Mouse (Mus musculus): Measurements from ENCODE around the gene Grin3b. TPM values are rescaled to one million over a fixed set of nuclear protein-coding genes. Genes with fewer than 3 reads are reported as not detected.

Gene Grin3b
- total and polyA plus RNA-seq, 2 experiments from 2014 or later = 0.14 to 0.18 TPM

DNA sequence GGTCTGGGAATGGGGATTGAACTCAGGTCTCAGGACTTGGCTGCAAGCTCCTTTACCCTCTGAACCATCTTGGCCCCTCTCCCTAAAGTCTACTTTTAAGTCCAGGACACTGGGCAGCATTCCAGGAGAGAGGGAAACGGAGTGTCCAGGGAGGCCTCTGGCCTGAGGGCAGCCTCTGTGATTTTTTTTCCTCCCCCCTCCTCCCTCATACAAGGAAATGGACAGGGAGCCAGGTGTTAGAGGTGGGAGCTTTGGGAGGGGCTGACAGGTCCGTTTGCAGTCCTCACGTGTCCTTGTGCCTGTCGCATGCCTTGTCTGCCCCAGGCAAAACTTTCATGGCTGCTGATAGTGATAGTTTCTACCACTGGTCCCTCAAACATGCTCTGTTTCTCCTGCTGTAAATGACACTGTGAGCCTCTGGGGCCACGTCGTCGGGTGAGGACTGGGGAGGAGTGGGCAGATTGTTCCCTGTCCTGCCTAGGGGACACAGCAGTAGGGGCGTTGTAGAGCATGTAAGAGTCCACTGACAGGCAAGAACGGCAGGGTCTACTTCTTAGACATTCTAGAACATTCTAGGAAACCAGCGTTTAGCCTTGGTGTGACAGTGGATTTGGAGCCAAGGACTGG is 34.1 kb upstream of the Grin3b start:
- WGBS = 76% methylated on average over 10 of the region's 10 CpGs
- Histone ChIP-seq H3K9me3 (ENCODE audit: low read length) (no peaks in the 10 kb centered on the region), H3K4me3 (ENCODE audit: low read depth, low read length) (no peak overlapping the region), H3K4me2 (ENCODE audit: low read depth) (no peak overlapping the region), H3K27ac (ENCODE audit: low read depth, low read length) (no peak overlapping the region), H3K4me1 (ENCODE audit: insufficient read depth) (no peaks in the 10 kb centered on the region), H3K36me3 (ENCODE audit: insufficient read depth) (peaks cover 8% of the 10 kb centered on the region; the same call in 1 of the 2 replicates), H3K27me3 (ENCODE audit: insufficient read depth, low read length) (no peaks in the 10 kb centered on the region), H3K9ac (no peak overlapping the region)
- no peak for ATAC-seq
- DNase-seq = no peak
- no peak for TF ChIP-seq CTCF (IDR thresholded peaks at IDR 0.05; ENCODE audit: low read depth)

DNA sequence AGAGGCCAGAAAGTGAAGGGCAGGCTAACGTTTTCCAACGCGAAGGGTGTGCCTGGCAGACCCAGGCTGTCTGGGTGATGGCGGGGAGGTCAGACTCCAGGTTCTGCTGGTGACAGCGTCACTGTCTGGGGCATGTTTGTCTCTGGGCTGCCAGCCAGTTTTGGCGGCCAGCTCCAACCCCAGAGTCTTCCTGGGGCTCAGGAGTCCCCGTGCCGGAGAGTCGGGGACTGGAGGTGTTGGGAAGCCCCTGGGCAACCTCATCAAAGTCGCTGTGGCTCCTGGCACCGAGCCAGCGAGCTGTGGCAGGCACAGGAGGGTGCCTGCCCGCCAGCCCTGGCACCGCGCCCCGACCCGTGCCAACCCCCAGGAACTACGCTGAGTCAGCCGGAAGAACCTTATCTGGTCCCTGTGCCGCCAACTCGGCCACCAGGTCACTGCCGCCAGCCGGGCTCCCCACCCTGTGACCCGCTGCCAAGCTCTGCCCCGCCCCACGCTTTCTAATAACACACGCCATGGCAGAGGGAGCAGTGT is 33.5 kb upstream of the Grin3b start:
- WGBS = 36% methylated on average over 27 of the region's 27 CpGs

DNA sequence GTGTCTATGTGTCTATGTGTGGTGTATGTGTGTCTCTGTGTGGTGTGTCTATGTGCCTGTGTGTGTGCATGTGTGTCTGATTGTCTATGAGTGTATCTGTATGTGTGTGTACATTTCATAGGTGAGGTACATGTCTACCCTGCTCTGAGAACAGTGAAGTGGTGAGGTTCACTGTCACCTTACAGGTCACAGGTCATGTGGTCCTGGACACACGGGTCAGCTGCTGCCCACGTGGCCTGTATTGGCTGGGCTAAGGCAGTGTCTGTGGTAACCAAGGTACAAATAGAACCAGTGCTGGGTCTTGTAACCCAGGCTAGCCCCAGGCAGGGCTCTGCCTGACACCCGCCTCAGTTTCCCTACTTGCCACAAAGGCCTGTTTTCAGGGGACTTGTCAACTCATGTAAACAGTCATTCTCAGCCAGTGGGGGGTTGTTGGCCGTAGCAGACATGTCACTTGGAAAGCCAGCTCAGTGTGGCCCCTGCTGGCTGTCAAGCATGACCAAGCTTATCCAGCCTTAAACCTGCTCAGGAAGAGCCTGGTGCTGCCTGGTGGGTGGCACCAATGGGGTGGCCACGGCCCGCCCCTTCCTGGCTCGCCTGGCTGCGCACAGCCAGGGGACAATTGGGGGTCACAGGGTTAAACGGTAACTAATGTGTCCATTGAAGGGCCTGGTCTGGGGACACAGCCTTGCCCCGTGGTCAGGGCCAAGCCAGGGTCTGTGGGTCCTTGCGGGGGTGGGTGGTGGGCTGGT is 32.6 kb upstream of the Grin3b start:
- no peak overlapping the region for H3K4me3 ChIP-seq (ENCODE audit: low read depth, low read length)
- no peaks in the 10 kb centered on the region for H3K9me3 ChIP-seq (ENCODE audit: low read length)
- H3K4me2 ChIP-seq (ENCODE audit: low read depth) = no peak overlapping the region
- no peaks in the 10 kb centered on the region; the same call in 1 of the 2 replicates for H3K36me3 ChIP-seq (ENCODE audit: insufficient read depth)
- no peak for DNase-seq
- no peaks in the 10 kb centered on the region for H3K4me1 ChIP-seq (ENCODE audit: insufficient read depth)
- WGBS = 71% methylated on average over 11 of the region's 11 CpGs
- TF ChIP-seq CTCF (IDR thresholded peaks at IDR 0.05; ENCODE audit: low read depth) = no peak
- H3K9ac ChIP-seq = no peak overlapping the region
- H3K27me3 ChIP-seq (ENCODE audit: insufficient read depth, low read length) = no peaks in the 10 kb centered on the region
- no peak for ATAC-seq
- H3K27ac ChIP-seq (ENCODE audit: low read depth, low read length) = no peak overlapping the region

More for the DNA sequence above, 33.5 kb upstream of the Grin3b start:
- Histone ChIP-seq H3K9ac (no peak overlapping the region), H3K4me3 (ENCODE audit: low read depth, low read length) (no peak overlapping the region), H3K4me1 (ENCODE audit: insufficient read depth) (no peaks in the 10 kb centered on the region), H3K4me2 (ENCODE audit: low read depth) (0 out of 2 replicates have a peak overlapping the region, but pooled peaks have one; percentile 19), H3K36me3 (ENCODE audit: insufficient read depth) (peaks cover 2% of the 10 kb centered on the region; the same call in 1 of the 2 replicates), H3K27me3 (ENCODE audit: insufficient read depth, low read length) (no peaks in the 10 kb centered on the region), H3K27ac (ENCODE audit: low read depth, low read length) (no peak overlapping the region), H3K9me3 (ENCODE audit: low read length) (no peaks in the 10 kb centered on the region)
- no peak for TF ChIP-seq CTCF (IDR thresholded peaks at IDR 0.05; ENCODE audit: low read depth)
- DNase-seq (no peak), ATAC-seq (no peak)

DNA sequence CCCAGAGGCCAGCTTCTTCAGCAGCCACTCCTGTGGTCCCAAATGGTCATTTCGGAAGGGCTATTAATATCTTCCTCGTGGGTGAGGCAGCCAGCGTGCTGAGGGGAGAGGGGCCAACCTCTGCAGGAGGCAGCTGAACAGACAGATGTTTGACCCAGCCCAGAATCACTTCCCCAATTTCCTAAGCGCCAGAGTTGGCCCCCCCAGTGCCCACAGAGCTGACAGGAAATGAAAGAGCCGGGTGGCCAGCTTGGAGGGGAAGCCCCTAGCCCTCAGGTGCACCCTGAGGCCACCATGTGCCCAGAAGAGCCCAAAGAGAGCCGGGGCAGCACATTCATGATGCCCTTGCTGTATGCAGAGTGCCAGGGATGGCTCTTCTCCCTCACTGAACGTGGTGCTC is 29.8 kb upstream of the Grin3b start:
- H3K9ac ChIP-seq = no peak overlapping the region
- no peaks in the 10 kb centered on the region for H3K36me3 ChIP-seq (ENCODE audit: insufficient read depth)
- 74% methylated on average over 7 of the region's 7 CpGs for WGBS
- H3K4me3 ChIP-seq (ENCODE audit: low read depth, low read length) = no peak overlapping the region
- no peak for TF ChIP-seq CTCF (IDR thresholded peaks at IDR 0.05; ENCODE audit: low read depth)
- no peaks in the 10 kb centered on the region for H3K27me3 ChIP-seq (ENCODE audit: insufficient read depth, low read length)
- H3K4me1 ChIP-seq (ENCODE audit: insufficient read depth) = no peaks in the 10 kb centered on the region
- ATAC-seq (no peak), DNase-seq (no peak)
- H3K4me2 ChIP-seq (ENCODE audit: low read depth) = no peak overlapping the region
- H3K9me3 ChIP-seq (ENCODE audit: low read length) = no peaks in the 10 kb centered on the region
- H3K27ac ChIP-seq (ENCODE audit: low read depth, low read length) = no peak overlapping the region

DNA sequence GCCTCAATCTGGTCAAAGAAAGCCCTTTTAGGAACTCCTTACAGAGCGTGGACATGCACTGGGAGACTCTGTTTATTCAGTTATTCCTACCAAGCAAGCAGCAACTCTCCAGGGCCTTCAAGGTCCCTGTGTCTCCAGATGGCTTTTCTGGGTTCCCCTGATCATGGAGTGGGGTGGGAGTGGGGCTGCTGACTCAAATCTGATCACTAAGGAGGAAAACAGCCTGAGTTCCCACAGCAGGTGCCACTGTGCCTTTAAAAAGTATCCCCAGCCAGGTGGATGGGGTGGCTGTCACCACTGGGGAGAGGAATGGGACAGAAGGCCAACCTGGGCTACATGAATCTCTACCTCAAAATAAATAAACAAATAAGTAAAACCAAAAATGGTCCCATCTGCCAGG is 27.5 kb upstream of the Grin3b start:
- Histone ChIP-seq H3K27ac (ENCODE audit: low read depth, low read length) (no peak overlapping the region), H3K4me3 (ENCODE audit: low read depth, low read length) (no peak overlapping the region), H3K36me3 (ENCODE audit: insufficient read depth) (no peaks in the 10 kb centered on the region), H3K4me2 (ENCODE audit: low read depth) (no peak overlapping the region), H3K9ac (no peak overlapping the region), H3K4me1 (ENCODE audit: insufficient read depth) (no peaks in the 10 kb centered on the region), H3K27me3 (ENCODE audit: insufficient read depth, low read length) (no peaks in the 10 kb centered on the region), H3K9me3 (ENCODE audit: low read length) (no peaks in the 10 kb centered on the region)
- DNase-seq = no peak
- WGBS = 93% methylated on average over 1 of the region's 1 CpGs
- no peak for ATAC-seq
- TF ChIP-seq CTCF (IDR thresholded peaks at IDR 0.05; ENCODE audit: low read depth) = no peak

DNA sequence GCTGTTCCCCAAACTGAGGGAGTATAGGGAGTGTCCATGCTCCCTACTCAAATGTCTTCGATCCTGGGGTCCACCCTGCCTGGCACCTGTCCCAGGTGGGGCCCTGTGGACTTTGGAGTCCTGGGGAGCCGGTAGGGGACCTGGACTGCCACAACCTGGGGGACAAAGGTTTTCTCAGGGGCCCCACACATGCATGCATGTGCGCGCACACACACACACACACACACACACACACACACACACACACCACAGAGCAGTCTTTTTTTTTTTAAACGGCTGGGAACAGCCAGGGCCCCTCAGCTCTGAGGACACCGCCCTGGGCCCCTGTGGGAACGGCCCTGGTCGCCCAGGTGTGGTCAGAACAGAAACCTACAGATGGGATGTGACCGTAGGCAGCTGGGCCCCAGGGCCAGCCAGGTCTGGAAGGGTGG is 27.0 kb upstream of the Grin3b start:
- no peak for TF ChIP-seq CTCF (IDR thresholded peaks at IDR 0.05; ENCODE audit: low read depth)
- no peaks in the 10 kb centered on the region for H3K9me3 ChIP-seq (ENCODE audit: low read length)
- H3K4me2 ChIP-seq (ENCODE audit: low read depth) = no peak overlapping the region
- H3K4me3 ChIP-seq (ENCODE audit: low read depth, low read length) = no peak overlapping the region
- H3K36me3 ChIP-seq (ENCODE audit: insufficient read depth) = no peaks in the 10 kb centered on the region
- no peaks in the 10 kb centered on the region for H3K27me3 ChIP-seq (ENCODE audit: insufficient read depth, low read length)
- DNase-seq (no peak), ATAC-seq (no peak)
- H3K4me1 ChIP-seq (ENCODE audit: insufficient read depth) = no peaks in the 10 kb centered on the region
- 82% methylated on average over 9 of the region's 9 CpGs for WGBS
- H3K9ac ChIP-seq = no peak overlapping the region
- H3K27ac ChIP-seq (ENCODE audit: low read depth, low read length) = no peak overlapping the region

Measured in forebrain, postnatal 0 days (tissue).